Mouse (Mus musculus) ES-Bruce4 (cell line): ENCODE measurements around the gene Rbpj.

ENCODE experiments used
- CTCF ChIP-seq: IDR thresholded peaks from one replicate; pipeline ENCODE4 v1.8.1; 2011; ENCODE audit warnings: low read depth, low read length
- EP300 ChIP-seq: IDR thresholded peaks from 2 replicates; pipeline ENCODE4 v1.6.1; 2011; ENCODE audit warnings: low read depth, low read length; ENCODE audit not compliant: insufficient read depth
- POLR2A ChIP-seq: IDR thresholded peaks from one replicate; pipeline ENCODE4 v1.8.1; 2011; ENCODE audit warnings: low read length; ENCODE audit not compliant: insufficient read depth

- TF ChIP-seq CTCF, result no peak
- no peak for TF ChIP-seq POLR2A
- TF ChIP-seq EP300, result peak; percentile 100
These were observed 76.1 kb downstream of the Rbpj start for GRCm38 (mm10) chr5:53542073-53542472.
